Mouse (Mus musculus) MEL (cell line): ENCODE results near the gene Myl10. TPM values are rescaled to one million over a fixed set of nuclear protein-coding genes. Genes with fewer than 3 reads are reported as not detected.

Experiments used
- DNase-seq: peaks from one replicate; pipeline ENCODE4 v3.0.0; 2011; ENCODE audit warnings: low read depth, low spot score
- H3K27ac ChIP-seq: 2 replicates; pipeline ENCODE4 v1.5.1; 2012; ENCODE audit warnings: low read depth, mild to moderate bottlenecking, control low read depth, low read length, moderate library complexity; ENCODE audit not compliant: control insufficient read depth
- H3K27me3 ChIP-seq, 2 experiments: fragments of 150-350 bp in 1 of 2; sonication (generic) in 1 of 2; 2 replicates each; pipeline ENCODE4 v1.6.1; 2012; ENCODE audit warnings: low read length in 2 of 2, mild to moderate bottlenecking in 2 of 2, improper control_type of control experiment in 1 of 2, moderate library complexity in 1 of 2; ENCODE audit not compliant: insufficient read depth in 2 of 2, control insufficient read depth in 1 of 2
- H3K36me3 ChIP-seq, 2 experiments: 2 replicates each; pipeline ENCODE4 v1.6.1; 2012 to 2014; ENCODE audit warnings: low read length in 2 of 2, improper control_type of control experiment in 1 of 2, inconsistent platforms in 1 of 2, mild to moderate bottlenecking in 1 of 2; ENCODE audit not compliant: insufficient read depth in 2 of 2, control insufficient read depth in 1 of 2
- H3K4me1 ChIP-seq, 2 experiments: fragments of 150-350 bp in 1 of 2; sonication (generic) in 1 of 2; 2 replicates each; pipeline ENCODE4 v1.6.1; 2012; ENCODE audit warnings: low read length in 2 of 2, improper control_type of control experiment in 1 of 2, mild to moderate bottlenecking in 1 of 2; ENCODE audit not compliant: insufficient read depth in 2 of 2, control insufficient read depth in 1 of 2
- H3K4me3 ChIP-seq, 2 experiments: fragments of 150-350 bp in 1 of 2; sonication (generic) in 1 of 2; 2 replicates each; pipeline ENCODE4 v1.5.1; 2012; ENCODE audit warnings: low read depth in 2 of 2, low read length in 2 of 2, mild to moderate bottlenecking in 2 of 2, moderate library complexity in 2 of 2, control low read depth in 1 of 2, improper control_type of control experiment in 1 of 2; ENCODE audit not compliant: control insufficient read depth in 1 of 2, insufficient read depth in 1 of 2
- H3K79me2 ChIP-seq: 2 replicates; pipeline ENCODE4 v1.6.1; 2012; ENCODE audit warnings: mild to moderate bottlenecking, low read length, moderate library complexity; ENCODE audit not compliant: control insufficient read depth, poor library complexity, insufficient read depth
- H3K9ac ChIP-seq: 2 replicates; pipeline ENCODE4 v1.6.1; 2012; ENCODE audit warnings: low read depth, mild to moderate bottlenecking, control low read depth, low read length, moderate library complexity; ENCODE audit not compliant: control insufficient read depth, poor library complexity, severe bottlenecking
- H3K9me3 ChIP-seq: fragments of 150-350 bp; sonication (generic); replicated peaks from 2 replicates; pipeline ENCODE4 v1.6.1; 2012; ENCODE audit warnings: mild to moderate bottlenecking, low read length, improper control_type of control experiment, moderate library complexity; ENCODE audit not compliant: insufficient read depth
- BHLHE40 ChIP-seq: IDR thresholded peaks from 2 replicates; pipeline ENCODE4 v1.6.1; 2012; ENCODE audit warnings: low read depth, mild to moderate bottlenecking, inconsistent platforms, low read length, improper control_type of control experiment, borderline replicate concordance
- CHD2 ChIP-seq: IDR thresholded peaks from 2 replicates; pipeline ENCODE4 v1.6.1; 2011; ENCODE audit warnings: low read length, improper control_type of control experiment
- E2F4 ChIP-seq: IDR thresholded peaks from 2 replicates; pipeline ENCODE4 v1.6.1; 2011; ENCODE audit warnings: low read depth, low read length, improper control_type of control experiment, borderline replicate concordance
- ELF1 ChIP-seq: IDR thresholded peaks from 2 replicates; pipeline ENCODE4 v1.6.1; 2014; ENCODE audit warnings: low read depth, mild to moderate bottlenecking, inconsistent platforms, low read length, improper control_type of control experiment, moderate library complexity
- GABPA ChIP-seq: IDR thresholded peaks from 2 replicates; pipeline ENCODE4 v1.6.1; 2012; ENCODE audit warnings: low read depth, mild to moderate bottlenecking, inconsistent platforms, low read length, improper control_type of control experiment, moderate library complexity
- HCFC1 ChIP-seq: IDR thresholded peaks from 2 replicates; pipeline ENCODE4 v1.6.1; 2012; ENCODE audit warnings: low read depth, mild to moderate bottlenecking, inconsistent platforms, low read length, improper control_type of control experiment, moderate library complexity
- MAX ChIP-seq: IDR thresholded peaks from 2 replicates; pipeline ENCODE4 v1.6.1; 2011; ENCODE audit warnings: low read length, improper control_type of control experiment
- MAZ ChIP-seq: IDR thresholded peaks from 2 replicates; pipeline ENCODE4 v1.6.1; 2012; ENCODE audit warnings: low read depth, mild to moderate bottlenecking, inconsistent platforms, low read length, improper control_type of control experiment
- MEF2A ChIP-seq: IDR thresholded peaks from 2 replicates; pipeline ENCODE4 v1.6.1; 2014; ENCODE audit warnings: low read depth, mild to moderate bottlenecking, inconsistent platforms, low read length, improper control_type of control experiment; ENCODE audit not compliant: poor library complexity, insufficient replicate concordance, severe bottlenecking; ENCODE audit errors: extremely low read depth
- MYC ChIP-seq: IDR thresholded peaks from 2 replicates; pipeline ENCODE4 v1.6.1; 2011; ENCODE audit warnings: low read depth, mild to moderate bottlenecking, low read length, improper control_type of control experiment, moderate library complexity
- NELFE ChIP-seq: IDR thresholded peaks from 2 replicates; pipeline ENCODE4 v1.6.1; 2011; ENCODE audit warnings: low read depth, low read length, improper control_type of control experiment
- NRF1 ChIP-seq: IDR thresholded peaks from 2 replicates; pipeline ENCODE4 v1.6.1; 2014; ENCODE audit warnings: low read depth, mild to moderate bottlenecking, inconsistent platforms, low read length, improper control_type of control experiment, moderate library complexity; ENCODE audit not compliant: poor library complexity, insufficient read depth, severe bottlenecking
- POLR2A ChIP-seq, 2 experiments: IDR thresholded peaks; 2 replicates each; pipeline ENCODE4 v1.6.1; 2011 to 2012; ENCODE audit warnings: low read length in 2 of 2, mild to moderate bottlenecking in 2 of 2, control low read depth in 1 of 2, improper control_type of control experiment in 1 of 2, low read depth in 1 of 2, moderate library complexity in 1 of 2; ENCODE audit not compliant: control insufficient read depth in 1 of 2, insufficient read depth in 1 of 2, poor library complexity in 1 of 2
- POLR2AphosphoS5 ChIP-seq: IDR thresholded peaks from 2 replicates; pipeline ENCODE4 v1.6.1; 2012; ENCODE audit warnings: low read depth, borderline replicate concordance, mild to moderate bottlenecking, inconsistent platforms, low read length, moderate library complexity, mixed read lengths
- RCOR1 ChIP-seq: IDR thresholded peaks from 2 replicates; pipeline ENCODE4 v1.6.1; 2012; ENCODE audit warnings: low read depth, mild to moderate bottlenecking, inconsistent platforms, low read length, improper control_type of control experiment
- SIN3A ChIP-seq: IDR thresholded peaks from 2 replicates; pipeline ENCODE4 v1.6.1; 2012; ENCODE audit warnings: low read length, improper control_type of control experiment, inconsistent platforms
- SMC3 ChIP-seq: IDR thresholded peaks from 2 replicates; pipeline ENCODE4 v1.6.1; 2011; ENCODE audit warnings: low read depth, low read length, improper control_type of control experiment
- TAL1 ChIP-seq: IDR thresholded peaks from 2 replicates; pipeline ENCODE4 v1.6.1; 2012; ENCODE audit warnings: mild to moderate bottlenecking, inconsistent platforms, low read length, moderate library complexity, mixed read lengths
- TBP ChIP-seq: IDR thresholded peaks from 2 replicates; pipeline ENCODE4 v1.8.0; 2011; ENCODE audit warnings: low read depth, low read length, improper control_type of control experiment
- UBTF ChIP-seq: IDR thresholded peaks from 2 replicates; pipeline ENCODE4 v1.6.1; 2012; ENCODE audit warnings: low read depth, mild to moderate bottlenecking, inconsistent platforms, low read length, improper control_type of control experiment, moderate library complexity, borderline replicate concordance; ENCODE audit not compliant: insufficient read depth
- USF2 ChIP-seq, 2 experiments: IDR thresholded peaks; 2 replicates each; pipeline ENCODE4 v1.6.1; 2011 to 2012; ENCODE audit warnings: improper control_type of control experiment in 2 of 2, low read length in 2 of 2, borderline replicate concordance in 1 of 2, inconsistent platforms in 1 of 2, low read depth in 1 of 2, mild to moderate bottlenecking in 1 of 2; ENCODE audit not compliant: insufficient read depth in 1 of 2
- ZC3H11A ChIP-seq: IDR thresholded peaks from 2 replicates; pipeline ENCODE4 v1.6.1; 2012; ENCODE audit warnings: low read depth, mild to moderate bottlenecking, inconsistent platforms, low read length, improper control_type of control experiment
- ZKSCAN1 ChIP-seq: IDR thresholded peaks from 2 replicates; pipeline ENCODE4 v1.6.1; 2012; ENCODE audit warnings: low read depth, mild to moderate bottlenecking, inconsistent platforms, low read length, improper control_type of control experiment, moderate library complexity
- ZMIZ1 ChIP-seq: IDR thresholded peaks from 2 replicates; pipeline ENCODE4 v1.6.1; 2012; ENCODE audit warnings: low read depth, mild to moderate bottlenecking, inconsistent platforms, low read length, improper control_type of control experiment, moderate library complexity
- polyA plus RNA-seq, 2 experiments: library from polyadenylated mRNA; stranded (reverse) in 1 of 2; unstranded in 1 of 2; fragments of >175 nt in 1 of 2; fragments of >200 nt in 1 of 2; gene quantifications; 2 replicates each; pipeline versions ENCODE4 v1.2.1 to v1.2.4; 2012; ENCODE audit warnings: low replicate concordance in 2 of 2, low read depth in 1 of 2; ENCODE audit not compliant: insufficient read length in 2 of 2, insufficient read depth in 1 of 2, missing spikeins in 1 of 2
- total RNA-seq: library from RNA; depleted of rRNA; stranded (reverse); fragments of 300-350 nt; gene quantifications from 2 replicates; pipeline ENCODE4 v1.2.3, GENCODE M21; 2012

The Myl10 gene
- total and polyA plus RNA-seq, 3 experiments, result 0.11 to 0.42 TPM; not detected in 1

- TF ChIP-seq NELFE, result no peak
Observed at GRCm38 (mm10) chr5:136706803-136707202, 13.9 kb downstream of the Myl10 start (continued).

GRCm38 (mm10) chr5:136708116-136708515, 15.2 kb downstream of the Myl10 start:
- H3K9ac ChIP-seq, result no peak overlapping the region
- H3K9me3 ChIP-seq, result no peaks in the 10 kb centered on the region
- no peak for DNase-seq
- H3K79me2 ChIP-seq, result no peaks in the 10 kb centered on the region
- H3K4me1 ChIP-seq, result no peaks in the 10 kb centered on the region
- H3K27me3 ChIP-seq, result no peaks in the 10 kb centered on the region
- no peaks in the 10 kb centered on the region for H3K36me3 ChIP-seq
- TF ChIP-seq UBTF (no peak), CHD2 (no peak), ZMIZ1 (no peak), POLR2A (IDR thresholded peaks at IDR 0.05; ENCODE audit: control insufficient read depth in 1 of 2, insufficient read depth in 1 of 2, low read depth in 1 of 2, low read length in 2 of 2, poor library complexity in 1 of 2) (no peak), POLR2AphosphoS5 (no peak), USF2 (IDR thresholded peaks at IDR 0.05; ENCODE audit: borderline replicate concordance in 1 of 2, insufficient read depth in 1 of 2, low read depth in 1 of 2, low read length in 2 of 2) (no peak), GABPA (no peak), ZC3H11A (no peak), MYC (no peak), TAL1 (no peak), HCFC1 (no peak)
- no peak overlapping the region for H3K27ac ChIP-seq
- no peak overlapping the region for H3K4me3 ChIP-seq

- Histone ChIP-seq H3K9me3 (no peaks in the 10 kb centered on the region), H3K4me1 (no peaks in the 10 kb centered on the region), H3K27me3 (no peaks in the 10 kb centered on the region), H3K79me2 (no peaks in the 10 kb centered on the region), H3K9ac (no peak overlapping the region), H3K36me3 (no peaks in the 10 kb centered on the region), H3K4me3 (no peak overlapping the region), H3K27ac (no peak overlapping the region)
- TF ChIP-seq ZKSCAN1, result no peak
- TF ChIP-seq SMC3, result no peak
- no peak for TF ChIP-seq NRF1
- TF ChIP-seq MAZ, result no peak
- no peak for TF ChIP-seq SIN3A
- no peak for TF ChIP-seq HCFC1
- TF ChIP-seq RCOR1, result no peak
- no peak for TF ChIP-seq MEF2A
- TF ChIP-seq TBP, result no peak
- TF ChIP-seq MAX, result no peak
- TF ChIP-seq BHLHE40, result no peak
- TF ChIP-seq E2F4, result no peak
- TF ChIP-seq ELF1, result no peak
- DNase-seq, result no peak
Observed at GRCm38 (mm10) chr5:136710742-136711141, 17.8 kb downstream of the Myl10 start.
